Mouse (Mus musculus): Measurements from ENCODE around the gene Glud1. TPM values are rescaled to one million over a fixed set of nuclear protein-coding genes. Genes with fewer than 3 reads are reported as not detected.

The Glud1 gene
- polyA plus RNA-seq, 1 experiment from 2014 or later, result 76.5 TPM

DNA sequence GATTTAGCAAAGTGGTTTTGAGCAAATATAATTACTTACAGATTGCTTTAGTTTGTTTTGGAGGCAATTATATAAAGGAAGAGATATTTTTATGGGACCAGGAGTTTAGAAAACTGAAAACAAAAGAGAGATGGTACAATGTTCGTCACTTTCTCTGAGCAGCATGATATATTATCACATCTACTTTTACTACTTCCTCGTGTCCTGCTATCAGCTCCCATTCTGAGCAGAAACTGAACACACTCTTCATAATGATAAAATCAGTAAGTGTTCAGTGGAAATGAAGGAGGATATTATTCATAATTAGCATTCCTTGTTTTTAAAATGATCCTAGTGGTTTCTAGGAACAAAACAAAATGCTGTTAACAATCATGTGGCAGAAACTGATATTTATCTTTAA, 22.1 kb upstream of the Glud1 start:
- Histone ChIP-seq H3K9ac (replicated peaks; ENCODE audit: low read depth, low read length) (no peak overlapping the region), H3K27ac (ENCODE audit: low read length) (no peak overlapping the region), H3K4me3 (ENCODE audit: low read depth, low read length) (no peak overlapping the region), H3K4me2 (replicated peaks; ENCODE audit: low read depth, low read length) (no peak overlapping the region), H3K36me3 (ENCODE audit: control insufficient read depth, insufficient read depth, low read length) (no peaks in the 10 kb centered on the region), H3K4me1 (ENCODE audit: control insufficient read depth, insufficient read depth, low read length) (no peaks in the 10 kb centered on the region), H3K9me3 (ENCODE audit: control insufficient read depth, low read depth, low read length) (no peaks in the 10 kb centered on the region), H3K27me3 (ENCODE audit: control insufficient read depth, insufficient read depth, low read length) (no peaks in the 10 kb centered on the region)
- 62% methylated on average over 2 of the region's 2 CpGs for WGBS
- ATAC-seq (ENCODE audit: insufficient number of reproducible peaks, insufficient read depth, low FRiP score, low read depth), result no peak

DNA sequence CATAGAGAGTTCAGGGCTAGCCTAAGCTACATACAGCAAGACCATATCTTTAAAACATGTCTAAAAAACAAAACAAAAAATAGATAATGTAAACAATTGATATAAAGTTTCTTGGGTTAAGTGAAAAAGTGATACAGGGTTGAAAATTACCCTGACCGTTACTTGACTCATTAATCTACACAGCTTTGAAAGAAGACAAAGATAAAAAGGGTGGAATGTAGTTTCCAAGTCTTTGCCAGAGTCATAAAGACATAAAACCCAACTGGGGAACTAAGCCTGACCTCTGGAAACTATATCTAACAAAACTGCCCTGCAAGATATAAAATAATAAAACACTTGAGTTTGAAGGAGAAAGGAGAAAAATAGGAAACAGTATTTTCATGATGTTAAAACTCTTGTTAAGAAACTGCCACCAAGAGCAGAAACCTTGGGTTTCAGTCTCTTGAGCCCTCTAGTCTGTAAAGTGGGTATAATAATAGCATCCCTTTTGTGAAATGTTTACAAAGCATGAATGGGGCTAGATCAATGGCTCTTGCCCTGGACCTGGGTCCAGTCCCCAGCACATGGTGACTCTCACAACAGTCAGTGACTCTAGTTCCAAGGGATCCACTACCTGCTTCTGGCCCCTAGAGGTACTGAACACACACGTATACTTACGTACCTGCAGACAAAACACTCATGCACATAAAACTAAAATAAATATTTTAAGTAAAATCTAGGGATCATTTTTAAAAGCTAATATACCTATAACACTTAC, 21.1 kb upstream of the Glud1 start:
- no peaks in the 10 kb centered on the region for H3K4me1 ChIP-seq (ENCODE audit: control insufficient read depth, insufficient read depth, low read length)
- no peak for ATAC-seq (ENCODE audit: insufficient number of reproducible peaks, insufficient read depth, low FRiP score, low read depth)
- H3K9me3 ChIP-seq (ENCODE audit: control insufficient read depth, low read depth, low read length), result no peaks in the 10 kb centered on the region
- H3K27ac ChIP-seq (ENCODE audit: low read length), result no peak overlapping the region
- H3K4me2 ChIP-seq (replicated peaks; ENCODE audit: low read depth, low read length), result no peak overlapping the region
- WGBS, result 89% methylated on average over 3 of the region's 3 CpGs
- H3K27me3 ChIP-seq (ENCODE audit: control insufficient read depth, insufficient read depth, low read length), result no peaks in the 10 kb centered on the region
- no peak overlapping the region for H3K4me3 ChIP-seq (ENCODE audit: low read depth, low read length)
- no peak overlapping the region for H3K9ac ChIP-seq (replicated peaks; ENCODE audit: low read depth, low read length)
- no peaks in the 10 kb centered on the region for H3K36me3 ChIP-seq (ENCODE audit: control insufficient read depth, insufficient read depth, low read length)

DNA sequence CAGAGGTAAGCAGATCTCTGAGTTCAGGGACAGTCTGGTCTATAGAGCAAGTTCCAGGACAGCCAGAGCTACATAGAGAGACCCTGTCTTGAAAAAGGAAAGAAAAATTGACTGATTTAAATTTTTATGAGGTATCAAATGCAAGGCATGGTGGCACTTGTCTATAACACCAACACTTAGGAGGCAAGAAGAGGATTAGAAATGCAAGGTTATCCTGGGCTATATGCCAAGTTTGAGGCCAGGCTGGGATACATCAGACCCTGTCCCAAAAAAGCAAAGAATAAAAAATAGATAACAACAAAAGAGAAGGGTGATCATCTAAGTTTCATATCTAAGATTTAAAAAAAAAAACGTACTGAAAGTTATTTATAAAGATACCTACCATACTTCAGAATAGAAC, 20.3 kb upstream of the Glud1 start:
- no peak overlapping the region for H3K27ac ChIP-seq (ENCODE audit: low read length)
- no peak overlapping the region for H3K4me3 ChIP-seq (ENCODE audit: low read depth, low read length)
- H3K36me3 ChIP-seq (ENCODE audit: control insufficient read depth, insufficient read depth, low read length), result no peaks in the 10 kb centered on the region
- H3K4me2 ChIP-seq (replicated peaks; ENCODE audit: low read depth, low read length), result no peak overlapping the region
- H3K4me1 ChIP-seq (ENCODE audit: control insufficient read depth, insufficient read depth, low read length), result no peaks in the 10 kb centered on the region
- H3K27me3 ChIP-seq (ENCODE audit: control insufficient read depth, insufficient read depth, low read length), result no peaks in the 10 kb centered on the region
- no peak overlapping the region for H3K9ac ChIP-seq (replicated peaks; ENCODE audit: low read depth, low read length)
- no peaks in the 10 kb centered on the region for H3K9me3 ChIP-seq (ENCODE audit: control insufficient read depth, low read depth, low read length)
- 57% methylated on average over 1 of the region's 1 CpGs for WGBS
- no peak for ATAC-seq (ENCODE audit: insufficient number of reproducible peaks, insufficient read depth, low FRiP score, low read depth)

DNA sequence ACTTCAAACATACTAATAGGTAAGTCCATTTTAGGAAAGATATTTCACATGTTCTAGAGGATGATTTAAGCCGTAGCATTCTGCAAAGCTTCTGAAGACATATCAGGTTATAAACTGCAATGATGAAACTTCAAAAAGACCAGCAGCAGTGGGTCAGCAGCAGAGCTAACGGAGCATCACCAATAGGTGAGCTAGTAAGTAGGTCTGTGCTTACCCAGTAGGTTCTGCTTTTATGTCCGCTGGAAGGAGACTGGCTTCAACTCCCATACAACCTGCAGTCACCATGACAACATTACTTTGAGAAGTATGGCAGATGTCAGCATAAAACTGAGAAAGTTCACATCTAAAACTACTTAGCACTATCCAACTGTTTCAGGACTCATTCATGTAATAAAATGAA, 16.9 kb upstream of the Glud1 start:
- no peaks in the 10 kb centered on the region for H3K27me3 ChIP-seq (ENCODE audit: control insufficient read depth, insufficient read depth, low read length)
- no peaks in the 10 kb centered on the region for H3K9me3 ChIP-seq (ENCODE audit: control insufficient read depth, low read depth, low read length)
- H3K36me3 ChIP-seq (ENCODE audit: control insufficient read depth, insufficient read depth, low read length), result no peaks in the 10 kb centered on the region
- H3K4me2 ChIP-seq (replicated peaks; ENCODE audit: low read depth, low read length), result no peak overlapping the region
- H3K27ac ChIP-seq (ENCODE audit: low read length), result no peak overlapping the region
- no peak overlapping the region; the same call in 1 of the 2 replicates for H3K9ac ChIP-seq (replicated peaks; ENCODE audit: low read depth, low read length)
- H3K4me1 ChIP-seq (ENCODE audit: control insufficient read depth, insufficient read depth, low read length), result no peaks in the 10 kb centered on the region; the same call in 1 of the 2 replicates
- no peak overlapping the region for H3K4me3 ChIP-seq (ENCODE audit: low read depth, low read length)
- 85% methylated on average over 3 of the region's 3 CpGs for WGBS
- no peak for ATAC-seq (ENCODE audit: insufficient number of reproducible peaks, insufficient read depth, low FRiP score, low read depth)

DNA sequence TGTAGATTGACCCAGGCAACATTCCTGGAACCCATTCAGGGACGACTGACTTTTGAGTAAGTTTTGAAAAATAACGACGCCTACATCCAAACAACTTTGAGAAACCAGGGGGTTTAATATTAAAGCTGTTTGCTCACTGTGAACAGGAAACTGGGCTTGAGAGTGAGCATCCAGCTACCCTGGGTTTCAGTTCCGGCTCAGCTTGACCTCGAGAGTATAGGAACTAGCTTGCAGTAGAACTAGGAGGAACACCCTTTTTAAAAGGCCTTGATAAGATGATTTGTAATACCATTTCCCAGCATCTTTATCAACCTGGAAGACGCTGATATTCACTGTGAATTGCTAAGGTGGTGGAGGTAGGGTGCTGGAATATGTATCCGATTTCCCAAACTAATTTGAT, 14.2 kb upstream of the Glud1 start:
- Histone ChIP-seq H3K4me3 (ENCODE audit: low read depth, low read length) (no peak overlapping the region), H3K27ac (ENCODE audit: low read length) (no peak overlapping the region), H3K4me2 (replicated peaks; ENCODE audit: low read depth, low read length) (no peak overlapping the region), H3K27me3 (ENCODE audit: control insufficient read depth, insufficient read depth, low read length) (no peaks in the 10 kb centered on the region), H3K4me1 (ENCODE audit: control insufficient read depth, insufficient read depth, low read length) (peaks cover 3% of the 10 kb centered on the region; the same call in 1 of the 2 replicates), H3K36me3 (ENCODE audit: control insufficient read depth, insufficient read depth, low read length) (no peaks in the 10 kb centered on the region), H3K9me3 (ENCODE audit: control insufficient read depth, low read depth, low read length) (no peaks in the 10 kb centered on the region), H3K9ac (replicated peaks; ENCODE audit: low read depth, low read length) (no peak overlapping the region)
- 74% methylated on average over 7 of the region's 7 CpGs for WGBS
- ATAC-seq (ENCODE audit: insufficient number of reproducible peaks, insufficient read depth, low FRiP score, low read depth), result no peak

DNA sequence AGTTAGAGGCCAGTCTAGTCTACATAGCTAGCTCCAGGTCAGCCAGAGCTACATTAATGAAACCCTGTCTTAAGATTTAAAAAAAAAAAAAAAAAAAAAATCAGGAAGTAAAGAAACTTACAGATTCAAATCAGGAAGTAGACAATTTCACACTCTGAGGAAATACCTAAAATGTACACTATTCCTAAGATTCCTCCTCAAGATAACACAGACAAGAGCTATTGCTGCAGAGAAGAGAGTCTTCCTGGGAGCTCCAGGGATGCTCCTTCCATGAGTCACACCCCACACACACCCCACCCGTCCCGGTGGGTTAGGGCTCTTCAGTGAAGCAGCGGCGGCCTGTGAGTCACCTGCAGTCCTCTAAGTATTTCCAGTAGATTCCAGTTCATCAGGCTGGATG, 13.5 kb upstream of the Glud1 start:
- H3K27ac ChIP-seq (ENCODE audit: low read length), result no peak overlapping the region
- ATAC-seq (ENCODE audit: insufficient number of reproducible peaks, insufficient read depth, low FRiP score, low read depth), result no peak
- no peak overlapping the region for H3K4me3 ChIP-seq (ENCODE audit: low read depth, low read length)
- H3K9me3 ChIP-seq (ENCODE audit: control insufficient read depth, low read depth, low read length), result no peaks in the 10 kb centered on the region
- no peak overlapping the region for H3K4me2 ChIP-seq (replicated peaks; ENCODE audit: low read depth, low read length)
- H3K27me3 ChIP-seq (ENCODE audit: control insufficient read depth, insufficient read depth, low read length), result no peaks in the 10 kb centered on the region
- H3K4me1 ChIP-seq (ENCODE audit: control insufficient read depth, insufficient read depth, low read length), result peaks cover 3% of the 10 kb centered on the region; the same call in 1 of the 2 replicates
- no peaks in the 10 kb centered on the region for H3K36me3 ChIP-seq (ENCODE audit: control insufficient read depth, insufficient read depth, low read length)
- WGBS, result 32% methylated on average over 4 of the region's 4 CpGs
- no peak overlapping the region for H3K9ac ChIP-seq (replicated peaks; ENCODE audit: low read depth, low read length)

DNA sequence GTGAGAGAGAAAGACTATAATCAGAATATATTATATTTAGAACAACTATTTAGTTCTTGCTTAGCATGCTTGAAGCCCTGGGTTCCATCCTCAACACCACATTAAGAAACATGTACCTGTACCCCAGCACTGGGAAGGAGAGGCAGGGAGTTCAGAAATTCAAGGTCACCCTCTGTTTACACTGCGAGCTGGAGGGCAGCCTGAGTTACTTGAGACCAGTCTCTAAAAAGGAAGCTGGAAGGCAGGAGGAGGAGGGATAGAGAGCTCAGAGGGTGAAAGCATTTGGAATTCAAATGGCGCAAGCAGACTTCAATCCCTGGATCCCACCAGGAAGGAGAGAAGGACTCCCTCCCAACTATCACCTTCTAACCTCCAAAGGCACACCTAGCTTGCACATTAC, 12.9 kb upstream of the Glud1 start:
- ATAC-seq (ENCODE audit: insufficient number of reproducible peaks, insufficient read depth, low FRiP score, low read depth), result no peak

DNA sequence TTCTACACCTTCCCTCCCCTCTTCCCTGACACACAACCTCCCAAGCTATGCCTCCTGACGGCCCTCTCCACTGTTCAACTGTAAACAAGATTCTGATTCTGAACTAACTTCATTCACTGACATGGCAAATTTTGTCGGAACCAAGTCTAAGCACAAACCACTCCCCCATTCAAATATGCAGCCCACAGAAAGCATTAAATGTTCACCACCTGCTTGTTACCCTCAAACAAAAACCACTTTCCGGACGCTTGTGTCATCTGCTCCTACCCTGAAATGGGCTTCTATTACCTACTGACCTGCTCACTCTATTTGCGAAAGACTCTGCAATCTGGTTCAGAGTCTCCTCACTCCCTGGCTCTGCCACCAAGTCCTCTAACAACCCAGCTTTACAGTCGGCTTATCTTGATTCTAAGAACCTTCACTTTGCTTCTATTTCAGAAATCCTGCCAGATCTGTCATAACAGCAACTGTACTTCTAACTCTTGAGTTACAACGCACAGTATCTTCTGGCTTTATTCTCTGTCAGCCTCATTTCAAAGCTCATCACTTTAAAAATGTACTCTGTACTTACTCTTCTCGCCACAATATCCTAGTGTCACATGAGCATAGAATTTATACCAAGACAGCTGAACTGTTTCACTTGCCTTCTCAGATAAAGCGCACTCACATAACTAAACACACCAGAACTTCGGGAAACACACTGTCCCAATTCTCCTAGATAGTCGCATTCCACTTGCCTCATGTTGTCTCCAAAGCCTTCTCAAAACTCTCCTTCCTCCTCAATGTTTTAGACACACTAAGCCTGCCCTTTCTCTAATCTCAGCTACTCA, 11.4 kb upstream of the Glud1 start:
- no peak for ATAC-seq (ENCODE audit: insufficient number of reproducible peaks, insufficient read depth, low FRiP score, low read depth)
- no peak overlapping the region for H3K9ac ChIP-seq (replicated peaks; ENCODE audit: low read depth, low read length)
- H3K27ac ChIP-seq (ENCODE audit: low read length), result no peak overlapping the region
- no peaks in the 10 kb centered on the region for H3K36me3 ChIP-seq (ENCODE audit: control insufficient read depth, insufficient read depth, low read length)
- H3K4me2 ChIP-seq (replicated peaks; ENCODE audit: low read depth, low read length), result no peak overlapping the region
- peaks cover 3% of the 10 kb centered on the region; the same call in 1 of the 2 replicates for H3K4me1 ChIP-seq (ENCODE audit: control insufficient read depth, insufficient read depth, low read length)
- H3K27me3 ChIP-seq (ENCODE audit: control insufficient read depth, insufficient read depth, low read length), result no peaks in the 10 kb centered on the region
- H3K4me3 ChIP-seq (ENCODE audit: low read depth, low read length), result no peak overlapping the region
- 48% methylated on average over 11 of the region's 11 CpGs for WGBS
- H3K9me3 ChIP-seq (ENCODE audit: control insufficient read depth, low read depth, low read length), result no peaks in the 10 kb centered on the region

More for the DNA sequence above, 12.9 kb upstream of the Glud1 start:
- Histone ChIP-seq H3K9ac (replicated peaks; ENCODE audit: low read depth, low read length) (no peak overlapping the region), H3K27ac (ENCODE audit: low read length) (no peak overlapping the region), H3K9me3 (ENCODE audit: control insufficient read depth, low read depth, low read length) (no peaks in the 10 kb centered on the region), H3K4me1 (ENCODE audit: control insufficient read depth, insufficient read depth, low read length) (peaks cover 3% of the 10 kb centered on the region; the same call in 1 of the 2 replicates), H3K27me3 (ENCODE audit: control insufficient read depth, insufficient read depth, low read length) (no peaks in the 10 kb centered on the region), H3K36me3 (ENCODE audit: control insufficient read depth, insufficient read depth, low read length) (no peaks in the 10 kb centered on the region), H3K4me3 (ENCODE audit: low read depth, low read length) (no peak overlapping the region), H3K4me2 (replicated peaks; ENCODE audit: low read depth, low read length) (no peak overlapping the region)
- WGBS, result 20% methylated on average over 2 of the region's 2 CpGs

Measured in stomach, embryonic 14.5 days (tissue).